Mouse (Mus musculus) gastrocnemius, adult 18-20 months (tissue): ENCODE results near the gene Fancc. TPM values are rescaled to one million over a fixed set of nuclear protein-coding genes. Genes with fewer than 3 reads are reported as not detected.
"Not testable (repeated sequence)": the region's sequence is repeated elsewhere in the genome, so short reads cannot be mapped to it uniquely, and the experiment has no call there.

Experiments used
- DNase-seq: peaks from one replicate; pipeline ENCODE4 v3.0.0; 2021; ENCODE audit warnings: low spot score
- total RNA-seq, 2 experiments: library from RNA; stranded (reverse); gene quantifications; 2 replicates each; pipeline ENCODE4 v1.2.3; 2021

The Fancc gene
- total RNA-seq, 2 experiments from 2014 or later = 1.2 to 1.8 TPM

DNA sequence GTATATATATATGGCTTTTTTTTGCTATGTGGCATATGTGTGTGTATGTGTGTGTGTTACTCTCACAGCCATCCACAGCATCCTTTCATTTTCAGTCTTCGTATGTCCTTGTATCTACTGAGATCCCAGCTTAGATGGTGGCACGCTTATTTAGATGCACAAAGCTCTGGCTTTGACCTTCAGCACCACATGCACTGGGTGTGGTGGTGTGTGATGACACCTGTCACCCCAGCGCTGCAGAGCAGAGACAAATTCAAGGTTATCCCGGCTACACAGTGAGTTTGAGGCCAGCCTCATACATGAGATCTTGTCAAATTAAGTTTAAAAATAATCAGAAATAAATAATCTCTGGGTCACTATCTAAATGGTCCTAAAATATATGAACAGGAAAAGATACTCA lies 141.0 kb downstream of the Fancc start:
- DNase-seq = no peak

DNA sequence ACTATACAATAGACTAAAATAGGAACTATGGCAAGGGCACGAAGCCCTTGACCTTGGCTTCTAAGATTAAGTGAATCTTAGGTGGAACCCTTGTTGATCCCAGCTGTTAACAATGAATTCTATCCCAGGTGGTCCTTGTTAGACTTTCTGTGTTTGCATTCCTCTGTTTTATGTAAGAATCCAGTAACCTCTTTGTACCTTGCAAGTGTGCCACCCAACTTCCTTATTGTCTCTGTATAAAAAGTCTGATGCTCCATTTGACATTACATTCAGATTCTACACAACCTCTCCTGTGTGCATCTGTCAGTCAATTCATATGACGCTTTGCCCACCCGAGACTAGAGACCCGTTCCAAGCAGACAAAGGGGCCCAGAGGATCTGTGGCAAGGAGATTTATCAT lies 143.8 kb downstream of the Fancc start:
- DNase-seq = not testable (repeated sequence)

DNA sequence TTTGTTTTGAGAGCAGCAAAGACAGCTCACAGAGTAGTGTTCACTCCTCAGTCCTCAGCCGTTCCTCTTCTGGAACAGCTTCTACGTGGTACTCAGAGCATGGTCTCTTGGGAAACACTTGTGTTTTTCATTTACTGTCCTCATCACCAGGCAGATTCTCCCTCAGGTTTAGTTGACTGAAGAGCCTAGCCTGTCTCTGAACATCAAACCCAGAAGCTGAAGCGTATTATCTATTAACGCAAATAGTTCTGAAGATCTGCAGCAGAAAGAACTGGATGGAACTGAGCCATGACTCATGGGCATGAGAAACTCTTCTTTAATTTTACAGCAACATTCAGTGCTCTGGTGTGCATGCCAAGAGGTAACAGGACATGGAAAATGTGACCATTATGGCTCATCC lies 147.0 kb downstream of the Fancc start:
- no peak for DNase-seq

DNA sequence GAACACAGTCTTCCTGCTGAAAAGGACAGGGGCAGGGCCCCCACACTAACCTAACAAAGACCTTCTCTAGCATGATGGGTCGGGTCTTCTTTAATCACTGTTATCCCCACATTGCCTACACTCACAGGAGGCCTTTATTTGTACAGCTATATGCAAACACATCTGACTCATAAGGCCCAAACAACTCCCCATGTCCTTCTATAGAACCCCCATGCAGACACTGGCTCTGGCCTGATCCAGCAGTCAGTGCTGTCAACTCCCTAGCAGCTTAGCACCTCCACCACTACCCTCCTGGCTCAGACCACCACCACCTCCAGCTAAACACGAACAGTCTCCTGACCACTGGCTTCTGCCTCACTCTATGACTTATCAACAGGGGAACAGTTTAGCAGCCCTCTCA lies 149.4 kb downstream of the Fancc start:
- no peak for DNase-seq

DNA sequence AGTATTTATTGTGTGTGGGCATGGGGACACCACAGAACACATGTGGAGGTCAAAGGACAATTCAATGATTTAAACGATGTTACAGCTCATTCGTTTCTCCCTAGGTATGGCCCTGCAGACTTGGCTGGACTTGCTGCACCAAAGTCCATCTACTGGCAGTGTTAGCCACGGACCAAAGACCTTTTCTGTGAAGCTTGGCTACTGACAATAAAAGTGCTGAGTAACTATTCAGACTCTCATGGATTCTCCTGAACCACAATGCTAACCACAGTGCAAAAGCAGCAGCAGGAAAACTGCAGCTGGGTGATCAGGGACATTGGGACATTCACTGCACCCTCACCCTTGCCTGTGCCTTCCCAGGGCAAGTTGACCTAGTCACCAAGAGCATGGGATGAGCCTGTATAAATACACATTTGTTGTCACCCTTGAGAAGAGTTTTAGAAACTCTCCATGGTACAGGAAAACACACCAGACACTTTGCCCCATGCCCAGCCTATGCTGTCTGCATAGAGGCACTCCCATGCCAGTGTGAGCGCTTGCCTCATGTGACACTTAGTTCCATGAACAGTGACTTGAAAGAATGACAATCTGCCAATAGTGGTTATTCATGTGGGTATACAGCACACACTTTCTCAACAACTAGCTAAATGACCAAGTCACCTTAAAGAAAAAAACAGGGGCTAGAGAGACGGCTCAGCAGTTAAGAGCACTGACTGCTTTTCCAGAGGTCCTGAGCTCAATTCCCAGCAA lies 151.4 kb downstream of the Fancc start:
- no peak for DNase-seq

DNA sequence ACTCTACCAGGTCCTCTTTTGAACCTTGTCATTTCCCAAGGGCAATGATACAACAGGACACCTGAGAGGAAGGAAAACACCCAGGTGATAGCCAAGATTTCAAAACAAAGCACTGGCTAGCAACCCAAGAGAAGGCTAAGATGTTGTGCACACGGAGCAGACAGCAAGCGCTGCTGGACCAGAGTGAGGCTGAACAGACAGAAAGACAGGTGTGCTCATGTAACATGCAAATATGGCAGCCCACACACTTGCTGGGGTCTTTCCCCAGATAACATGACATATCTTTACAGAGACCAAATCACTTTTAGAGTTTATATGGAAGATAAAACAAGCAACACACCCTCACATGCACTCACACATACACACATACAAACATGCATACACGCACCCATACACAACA lies 152.6 kb downstream of the Fancc start:
- DNase-seq = no peak

DNA sequence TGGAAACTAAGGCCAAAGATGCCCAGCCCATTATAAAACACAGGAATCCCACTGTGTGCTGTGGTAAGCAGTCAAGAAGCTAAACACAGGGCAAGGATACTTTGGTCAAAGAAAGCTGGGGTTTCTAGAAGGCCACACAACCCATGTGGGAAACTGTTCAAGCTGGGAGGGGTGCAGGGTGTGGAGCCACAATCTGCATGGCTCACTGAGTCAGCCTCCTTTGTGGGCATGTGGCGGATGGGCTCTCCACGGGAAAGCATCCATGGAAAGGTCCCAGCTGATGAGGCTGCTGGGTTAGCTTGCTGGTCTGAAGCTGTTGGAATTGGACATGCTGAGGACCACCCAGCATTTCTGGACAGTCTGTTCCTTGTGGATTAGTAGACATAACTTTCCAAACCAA lies 154.3 kb downstream of the Fancc start:
- DNase-seq = no peak

DNA sequence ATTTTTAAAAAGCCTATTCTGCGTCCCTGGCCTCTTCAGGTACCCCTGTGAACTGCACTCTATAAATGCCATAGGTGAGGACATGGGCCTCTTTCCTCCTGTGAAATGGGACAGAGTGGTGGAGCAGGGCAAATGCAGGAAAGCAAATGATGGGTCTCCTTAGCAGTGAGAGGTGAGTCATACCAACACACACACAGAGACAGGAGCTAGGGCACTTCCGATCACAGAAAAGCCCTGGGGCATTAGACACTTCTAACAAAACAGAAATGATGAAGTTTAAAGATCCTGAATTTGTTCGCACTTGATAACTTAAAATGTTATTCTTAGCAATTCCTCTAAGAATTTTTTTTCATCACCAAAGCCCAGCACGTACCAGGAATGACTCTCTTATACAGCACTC lies 157.1 kb downstream of the Fancc start:
- DNase-seq = no peak

DNA sequence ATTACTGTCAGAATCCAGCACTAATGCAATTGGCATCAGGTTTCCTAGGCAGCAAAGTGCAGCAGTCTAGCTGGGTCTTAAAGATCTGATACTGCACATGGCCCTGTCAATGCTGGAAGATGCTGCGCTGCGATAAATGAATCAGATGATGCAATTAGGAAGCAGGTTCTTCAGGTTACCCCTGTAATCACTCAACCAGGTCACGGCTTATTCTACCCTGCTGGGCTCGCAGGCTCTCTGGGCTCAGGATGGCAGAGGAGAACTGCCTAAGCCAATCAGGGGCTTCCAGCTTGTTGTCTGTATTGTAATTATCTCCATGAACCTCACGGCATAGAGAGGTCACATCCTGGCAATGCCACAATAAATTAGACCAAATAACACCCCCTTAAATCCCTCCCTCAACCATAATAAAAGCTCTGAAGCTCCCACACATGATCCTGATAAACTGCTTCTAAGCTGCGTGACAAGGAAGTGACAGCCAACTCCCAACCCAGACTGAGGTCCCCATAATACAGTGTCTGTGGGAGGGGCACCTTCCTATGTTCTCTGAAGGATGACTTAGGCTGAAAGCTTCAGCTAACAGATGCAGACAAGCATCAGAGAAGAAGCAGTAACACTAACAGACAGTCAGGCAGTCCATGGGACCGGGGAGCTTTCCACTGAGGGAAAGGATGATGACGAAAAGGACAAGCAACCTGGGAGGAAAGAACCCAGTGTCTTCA lies 159.7 kb downstream of the Fancc start:
- DNase-seq = no peak

DNA sequence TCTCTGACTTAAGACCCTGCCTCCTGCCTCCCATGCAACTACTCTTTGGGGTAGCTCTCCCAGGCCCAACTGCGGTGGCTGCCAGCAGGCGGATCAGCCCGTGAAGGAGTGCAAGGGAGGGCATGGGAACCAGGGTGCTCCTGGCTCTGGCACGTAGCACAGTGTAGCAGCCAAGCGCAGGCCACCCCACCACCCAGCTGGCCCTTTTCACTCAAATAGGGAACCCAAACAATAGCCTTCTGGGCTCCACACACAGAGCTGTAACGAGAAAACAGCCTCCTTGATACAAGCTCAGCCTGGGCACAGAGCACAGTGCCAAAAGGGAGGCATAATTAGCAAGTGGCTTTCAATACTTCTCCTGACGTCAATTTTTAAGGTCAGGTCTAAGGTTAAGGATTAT lies 160.7 kb downstream of the Fancc start:
- DNase-seq = no peak

DNA sequence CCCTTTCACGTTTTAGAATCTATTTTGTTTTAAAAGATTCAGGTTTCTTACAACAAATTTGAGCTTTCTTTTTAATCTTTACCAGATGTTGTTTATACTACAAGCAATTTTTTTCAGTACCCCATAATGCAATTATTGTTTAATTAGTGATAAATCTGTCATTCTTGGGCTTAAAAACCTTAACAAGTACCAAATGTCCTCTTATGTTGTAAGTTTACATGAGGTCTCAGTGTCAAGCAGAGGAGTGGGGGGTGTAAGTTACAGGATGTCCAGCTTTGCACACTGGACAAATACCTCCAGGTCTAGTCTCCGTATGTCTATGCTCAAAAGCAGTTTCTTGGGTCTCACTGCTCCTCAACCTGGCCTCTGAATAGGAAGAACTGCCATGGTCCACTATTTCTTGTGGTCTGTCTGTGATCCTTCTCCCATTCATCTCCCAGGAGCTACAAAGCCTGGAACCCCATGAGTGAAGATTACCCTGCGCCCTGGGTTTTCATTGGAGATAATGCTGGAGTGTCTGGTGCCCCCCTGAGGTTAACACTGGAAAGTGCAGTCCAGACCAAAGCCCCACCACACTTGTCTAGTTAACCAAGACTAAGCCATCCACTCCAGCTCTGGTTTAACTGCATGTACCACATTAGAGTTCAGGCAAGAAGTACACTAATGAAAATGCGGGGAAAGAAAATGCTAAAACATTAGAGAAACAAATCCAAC lies 161.5 kb downstream of the Fancc start:
- DNase-seq = no peak

DNA sequence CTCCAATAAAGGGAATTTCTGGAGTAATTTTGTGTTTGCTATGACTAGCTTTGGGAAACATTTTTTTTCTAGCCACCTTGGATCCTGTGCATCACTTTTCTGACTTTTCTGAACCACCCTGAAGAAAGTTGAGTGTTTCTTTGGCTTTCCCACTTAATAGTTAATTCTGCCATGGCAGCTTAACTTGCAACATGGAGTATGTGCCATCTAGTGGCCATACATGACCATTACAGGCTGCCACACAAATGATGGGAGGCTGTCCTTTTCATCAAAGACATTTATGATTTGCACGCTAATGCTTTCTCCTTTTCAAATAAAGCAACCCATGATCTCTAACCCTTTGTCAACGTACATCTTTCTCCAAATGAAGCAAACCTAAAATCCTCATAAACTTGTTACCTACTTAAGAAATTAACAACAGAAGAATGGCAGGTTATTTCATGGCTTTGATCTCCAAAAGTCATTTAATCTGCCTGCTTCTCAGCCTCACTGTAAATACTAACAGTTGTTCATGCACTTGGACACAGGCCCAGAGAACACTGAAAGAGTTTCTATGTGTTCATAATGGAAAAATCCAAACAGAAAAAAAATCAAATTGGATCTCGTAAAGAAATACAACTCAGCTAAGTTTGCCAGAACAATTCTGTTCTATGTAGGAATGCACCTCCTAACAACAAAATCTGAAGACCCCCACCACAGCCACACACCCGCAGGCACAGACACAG lies 164.3 kb downstream of the Fancc start:
- peak; percentile 66 for DNase-seq

DNA sequence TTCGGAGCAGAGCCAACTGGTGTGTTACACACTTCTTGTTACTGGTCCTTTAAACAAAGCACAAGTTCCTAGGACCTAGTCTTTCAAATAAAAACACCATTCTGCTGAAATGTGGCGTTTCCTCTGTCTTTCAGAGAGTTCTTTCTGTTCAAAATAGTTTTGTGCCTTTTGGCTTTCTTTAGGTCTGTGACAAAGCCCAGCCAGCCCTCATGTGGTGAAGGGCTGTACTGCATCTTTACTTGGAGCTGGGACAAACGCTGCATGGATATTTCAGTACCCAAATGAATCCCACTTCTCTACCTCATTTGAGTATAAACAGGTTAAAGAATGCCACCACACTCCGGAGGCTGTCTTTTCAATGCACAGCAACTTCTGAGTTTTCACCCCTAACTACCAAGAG lies 165.7 kb downstream of the Fancc start:
- peak; percentile 71 for DNase-seq

DNA sequence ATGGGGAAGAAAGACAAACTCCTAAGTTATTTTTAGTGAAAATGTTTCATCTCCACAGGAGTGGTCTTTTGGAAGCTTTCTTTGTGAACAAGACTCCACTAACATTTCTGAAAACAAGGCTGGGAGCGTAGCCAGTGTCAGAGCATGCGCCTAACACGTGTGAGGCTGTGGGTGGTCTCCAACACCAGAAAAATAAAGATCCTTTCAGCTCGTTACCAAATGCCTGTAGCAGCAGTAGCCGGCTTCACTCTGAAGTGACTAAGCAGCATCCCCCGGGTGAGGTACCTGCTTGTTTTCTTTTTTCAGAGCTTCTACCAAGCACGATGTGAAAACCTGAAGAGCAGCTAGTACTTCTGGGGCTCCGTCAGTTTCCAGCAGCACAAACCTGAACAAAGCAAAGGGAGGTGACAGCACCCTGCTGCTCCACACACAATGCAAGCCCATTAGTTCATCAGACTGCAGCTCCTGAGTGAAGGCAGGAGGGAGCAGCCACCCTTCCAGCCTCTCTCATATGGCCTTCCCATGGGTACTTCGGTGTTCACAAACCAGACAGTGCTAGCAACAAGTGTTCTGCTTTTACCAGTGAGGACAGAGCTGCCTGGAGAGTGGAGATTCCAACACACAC lies 166.7 kb downstream of the Fancc start:
- DNase-seq = no peak

DNA sequence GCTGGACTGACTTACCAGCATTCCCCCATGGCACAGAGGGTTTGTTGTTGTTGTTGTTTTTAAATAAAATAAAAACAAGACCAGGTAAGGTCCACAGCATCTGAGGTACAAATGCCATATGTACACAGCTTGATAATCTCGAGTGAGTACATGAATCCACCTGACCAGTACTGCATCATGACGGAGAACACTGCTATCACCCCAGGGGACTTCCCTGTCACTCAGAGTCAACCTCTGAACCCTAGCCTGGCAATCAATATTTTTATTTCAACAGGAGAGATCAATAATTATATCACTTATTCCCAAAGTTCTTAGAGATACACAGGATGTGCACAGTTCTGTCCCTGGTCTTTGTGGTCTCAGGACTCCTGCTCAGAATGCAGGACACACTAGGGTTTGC lies 171.1 kb downstream of the Fancc start:
- no peak for DNase-seq

DNA sequence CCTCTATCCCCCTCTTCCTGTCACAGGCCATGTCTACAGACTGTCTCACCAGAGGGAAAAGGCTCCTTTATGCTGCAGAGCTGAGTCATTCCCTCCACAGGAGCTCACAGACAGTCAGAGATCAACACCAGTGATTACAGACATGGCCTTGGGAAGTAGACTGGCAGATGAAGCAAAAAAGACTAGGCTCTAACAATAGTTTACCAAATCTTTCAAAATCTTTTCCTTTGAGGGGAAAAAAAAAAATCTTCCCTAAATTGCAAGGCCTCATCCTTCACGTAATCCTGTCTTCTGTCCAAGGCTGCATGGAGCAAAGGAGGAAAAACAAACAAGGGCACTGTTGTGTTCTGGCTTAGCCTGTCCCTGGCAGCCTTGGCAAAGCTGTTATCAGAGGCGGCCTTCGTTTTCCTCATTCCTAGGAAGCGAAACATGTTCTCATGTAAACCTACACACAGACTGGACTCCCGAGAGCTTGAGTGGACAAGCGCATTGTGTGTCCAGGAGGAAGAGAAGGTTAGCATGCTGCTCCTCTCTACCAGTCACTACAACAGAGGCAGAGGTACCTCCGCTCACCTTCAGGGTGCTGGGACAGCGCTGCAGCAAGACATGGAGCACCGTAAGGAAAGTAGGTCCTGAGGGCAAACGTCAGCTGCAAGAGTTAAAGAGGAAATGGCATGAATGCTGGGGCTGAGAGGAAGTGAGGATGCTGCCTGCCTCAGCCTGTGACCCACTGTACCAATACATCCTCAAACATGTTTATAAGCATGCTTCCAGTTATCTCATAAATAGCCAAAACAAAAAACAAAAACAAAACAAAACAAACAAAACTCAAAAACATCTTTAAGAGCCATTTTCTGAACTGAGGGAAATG lies 171.9 kb downstream of the Fancc start:
- no peak for DNase-seq

DNA sequence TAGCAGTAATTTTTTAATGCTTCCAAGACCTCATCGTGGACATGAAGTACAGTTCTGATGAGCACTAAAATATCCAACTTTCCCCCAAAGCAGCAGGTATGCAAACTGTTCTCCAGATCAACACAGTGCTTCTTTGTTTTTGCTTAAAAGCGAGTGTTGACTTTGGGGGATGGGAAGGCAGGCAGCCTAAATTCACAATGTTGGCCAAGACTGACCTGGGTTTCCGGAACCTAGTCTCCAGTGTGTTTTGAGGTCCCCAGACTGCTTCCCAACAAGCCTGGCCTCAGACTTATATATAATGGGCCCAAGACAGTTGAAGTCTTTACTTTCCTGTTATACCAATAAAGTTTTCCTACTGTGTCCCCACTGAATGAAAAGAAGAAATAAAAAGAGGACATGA lies 172.8 kb downstream of the Fancc start:
- DNase-seq = no peak

DNA sequence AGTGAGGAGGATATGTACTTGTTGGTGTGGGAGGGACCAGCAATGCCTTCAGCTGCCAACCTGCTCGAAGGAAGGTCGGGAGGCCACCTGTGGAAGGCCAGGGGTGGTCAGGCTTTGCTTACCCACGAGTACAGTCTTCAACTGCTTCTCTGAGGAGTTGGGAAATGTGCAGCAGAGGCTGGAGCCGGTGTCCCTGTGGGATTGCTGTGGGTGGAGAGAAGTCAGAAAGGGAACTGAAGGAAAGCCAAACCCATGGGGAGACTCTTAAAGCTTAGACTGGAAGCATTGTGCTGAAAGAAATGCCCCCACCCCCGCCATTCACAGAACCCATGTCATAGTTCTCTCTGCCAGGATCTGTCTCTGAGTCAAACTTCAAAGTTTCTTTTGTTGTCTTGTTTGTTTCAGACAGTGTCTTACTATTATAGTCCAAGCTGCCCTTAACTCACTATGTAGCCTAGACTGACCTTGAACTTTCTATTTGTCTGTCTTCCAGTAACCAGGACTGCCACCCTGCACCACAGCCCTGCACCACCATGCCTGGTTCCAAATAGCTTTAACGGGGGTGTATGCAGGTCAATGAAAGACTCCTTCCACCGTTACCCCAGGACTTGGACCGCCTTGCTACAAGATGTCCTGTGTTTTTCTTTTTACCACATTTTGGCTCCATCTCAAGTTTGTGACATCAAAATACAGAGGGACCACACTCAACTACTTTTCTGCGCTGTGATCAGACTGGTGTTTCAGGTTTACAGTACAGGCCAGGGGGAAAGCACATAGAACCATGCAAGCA lies 173.6 kb downstream of the Fancc start:
- DNase-seq = no peak

DNA sequence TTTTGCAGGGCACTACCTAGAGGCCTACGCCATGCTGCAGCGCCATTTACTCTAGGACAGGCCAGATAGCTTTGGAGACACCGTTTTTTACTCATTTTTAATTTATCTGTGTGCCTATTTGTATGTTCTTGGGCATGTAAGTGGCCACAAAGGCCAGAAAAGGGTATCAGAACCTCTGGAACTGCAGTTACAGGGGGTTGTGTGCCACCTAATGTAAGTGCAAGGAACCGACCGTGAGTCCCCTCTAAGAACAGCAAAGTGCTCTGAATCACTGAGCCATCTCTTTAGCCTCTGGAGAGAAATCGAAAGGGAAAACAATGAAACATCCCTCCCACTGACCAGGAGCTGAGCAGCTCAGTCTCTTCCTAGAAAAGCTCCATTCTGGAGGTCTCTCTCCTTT lies 174.3 kb downstream of the Fancc start:
- no peak for DNase-seq

DNA sequence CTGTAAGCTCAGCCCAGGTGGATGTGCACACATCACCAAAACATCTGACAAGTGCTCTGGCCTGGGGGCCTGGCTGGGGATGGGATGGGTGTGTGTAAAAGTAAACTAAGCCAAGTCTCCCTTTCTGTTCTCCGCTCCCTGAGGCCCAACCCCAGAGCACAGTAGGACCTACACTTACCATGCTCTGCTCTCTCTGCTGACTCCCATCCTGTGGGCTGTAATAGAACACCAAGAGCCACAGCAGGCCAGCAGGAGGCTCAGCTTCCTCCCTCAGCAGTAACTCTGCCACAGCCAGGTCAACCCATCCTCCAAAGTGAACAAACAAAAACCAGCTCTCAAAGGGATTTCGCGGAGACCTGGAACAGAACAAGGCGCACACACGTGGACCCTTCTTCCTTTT lies 175.4 kb downstream of the Fancc start:
- DNase-seq = peak; percentile 50
